Mouse (Mus musculus) A20 (cell line): Measurements from ENCODE around the gene Nrcam.

Experiments
- DNase-seq: peaks from one replicate; pipeline ENCODE4 v3.0.0-alpha.2; 2011; ENCODE audit warnings: low read depth, low spot score

Gene Nrcam

DNA sequence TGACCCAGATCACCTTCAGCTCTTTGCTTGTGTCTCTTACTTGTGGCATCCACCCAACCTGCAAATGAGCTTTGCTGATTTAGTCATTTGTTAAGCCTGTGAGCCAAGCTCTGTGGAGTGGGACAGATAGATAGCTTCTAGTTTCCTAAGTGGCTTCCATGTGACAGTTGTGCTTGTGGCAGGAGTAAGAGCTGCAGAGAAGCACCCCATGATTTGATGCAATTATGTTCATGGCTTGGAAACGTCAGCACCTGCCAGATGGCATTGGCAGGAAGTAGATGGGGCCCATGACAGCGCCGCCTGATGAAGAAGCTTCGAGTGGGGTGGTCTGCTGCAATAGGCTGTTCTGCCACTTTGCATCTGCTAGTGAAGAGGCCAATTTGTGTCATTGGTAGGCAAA lies 186.4 kb downstream of the Nrcam start:
- no peak for DNase-seq

DNA sequence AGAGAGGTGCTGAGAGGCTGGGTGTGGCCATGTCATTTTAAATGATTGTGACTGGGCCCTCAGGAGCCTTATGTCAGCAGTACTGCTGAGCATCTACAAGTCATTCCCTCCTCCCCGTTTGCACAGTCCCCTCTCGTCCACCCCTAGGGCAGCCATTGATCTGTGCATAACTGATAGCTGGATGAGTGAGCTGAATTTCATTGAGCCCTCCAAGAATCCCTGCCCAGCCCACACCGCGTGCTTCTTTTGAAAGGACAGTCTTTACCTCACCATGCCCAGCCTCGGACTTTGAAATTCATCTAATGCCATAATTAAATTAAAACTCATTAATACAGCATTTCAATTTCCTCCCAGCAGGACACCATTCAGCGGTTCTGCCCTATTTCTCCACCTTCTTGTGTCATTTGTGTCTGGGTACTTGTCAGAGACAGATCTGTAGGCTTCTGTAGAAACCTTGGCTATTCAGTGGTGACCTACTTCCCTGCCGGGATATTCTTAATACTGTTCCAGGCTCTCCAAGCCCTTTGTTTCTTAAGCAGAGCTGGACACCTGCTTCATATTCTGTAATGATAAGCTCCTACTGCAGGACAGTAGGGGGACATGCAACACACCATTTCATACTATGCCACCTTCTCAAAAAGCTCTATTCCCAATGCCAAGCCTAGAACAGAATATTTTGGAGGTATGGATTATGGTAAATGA lies 190.9 kb downstream of the Nrcam start:
- DNase-seq, result no peak

DNA sequence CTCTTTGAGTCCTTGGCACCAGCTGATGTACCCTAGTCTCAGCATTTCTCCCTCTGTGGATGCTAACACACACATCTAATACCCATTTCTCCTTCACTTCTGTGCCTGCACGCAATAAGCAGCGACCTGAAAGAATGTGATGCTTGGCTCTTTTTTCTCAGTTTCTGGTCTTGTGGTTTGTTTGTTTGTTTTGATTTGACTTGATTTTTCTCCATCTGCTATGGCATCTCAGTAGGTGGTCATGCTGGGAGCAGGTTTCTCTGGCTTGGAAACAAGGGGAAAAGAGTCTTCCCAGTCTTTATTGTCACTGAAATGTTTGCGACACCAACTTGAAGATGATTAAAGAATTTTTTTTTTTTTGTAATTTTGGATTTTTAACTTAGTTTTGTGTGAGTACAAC lies 192.8 kb downstream of the Nrcam start:
- no peak for DNase-seq

DNA sequence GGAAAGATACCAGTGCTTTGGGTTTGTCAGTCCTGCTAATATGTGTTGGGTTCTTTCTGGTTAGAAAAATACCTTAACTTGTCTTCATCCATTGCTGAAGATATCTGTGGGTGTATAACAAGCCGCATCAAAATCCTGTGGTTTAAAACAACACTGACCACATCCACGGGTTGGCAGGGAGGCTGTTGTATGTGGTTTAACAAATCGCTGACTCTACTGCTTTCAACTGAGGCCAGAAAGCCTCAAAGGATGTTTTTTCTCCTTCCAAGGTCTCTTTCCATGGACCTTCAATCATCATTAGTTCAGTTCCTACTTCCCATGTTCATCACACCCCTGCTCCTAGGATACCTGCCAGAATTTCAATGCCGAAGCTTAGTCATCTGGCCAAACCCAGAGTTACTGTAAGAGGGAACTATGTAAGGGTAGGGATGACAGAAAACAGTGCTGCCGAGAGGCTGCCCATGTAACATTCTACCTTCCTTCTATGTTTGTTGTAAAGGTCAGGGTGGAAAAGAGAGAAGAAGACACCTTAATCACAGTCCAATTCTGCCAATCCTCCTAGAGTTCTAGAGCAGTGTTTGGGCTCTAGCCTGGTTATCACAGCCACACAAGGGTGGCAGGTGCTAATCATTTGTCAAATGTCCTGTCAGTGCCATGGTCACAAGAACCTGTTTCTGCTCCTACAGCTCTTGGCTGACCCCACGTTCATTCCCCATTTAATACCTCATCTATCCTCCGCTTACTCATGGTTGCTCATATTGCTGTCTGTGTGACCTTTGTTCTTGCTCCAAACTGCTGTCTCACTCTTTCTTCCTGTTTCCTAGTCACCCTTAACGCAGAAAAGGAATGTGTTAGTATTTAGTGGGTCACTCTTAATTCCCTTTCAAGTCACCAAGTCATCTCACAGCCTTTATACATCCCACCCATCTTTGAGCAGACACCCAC lies 196.2 kb downstream of the Nrcam start:
- no peak for DNase-seq

DNA sequence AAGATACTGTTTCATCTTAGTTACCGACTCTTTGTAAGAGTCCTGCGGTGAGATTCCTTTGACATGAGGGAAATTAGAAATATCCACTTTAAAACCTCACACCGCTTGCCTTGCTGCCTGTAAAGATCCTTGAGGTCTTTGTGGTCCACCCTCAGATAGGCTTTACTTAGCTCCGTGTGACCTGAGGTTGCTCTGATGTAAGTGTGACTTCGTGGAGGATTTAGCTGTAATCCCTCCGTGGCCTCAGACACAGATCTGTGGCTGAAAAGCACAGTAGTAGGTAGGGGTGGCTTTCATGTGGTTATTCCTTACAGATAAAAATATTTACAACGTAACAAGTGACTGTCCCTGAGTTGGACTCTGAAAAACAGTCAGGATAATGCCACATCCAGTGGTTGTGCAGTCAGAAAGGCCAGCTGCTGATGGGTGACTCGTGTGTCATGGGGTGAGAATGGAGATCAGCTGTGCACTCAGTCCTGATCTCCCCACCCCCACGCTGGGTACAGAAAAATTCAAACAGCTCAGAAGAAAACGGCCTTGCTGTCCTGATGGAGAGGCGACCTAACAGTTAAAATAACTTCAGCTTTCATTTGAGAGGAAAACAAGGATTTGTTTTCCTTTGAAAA lies 199.8 kb downstream of the Nrcam start:
- no peak for DNase-seq

DNA sequence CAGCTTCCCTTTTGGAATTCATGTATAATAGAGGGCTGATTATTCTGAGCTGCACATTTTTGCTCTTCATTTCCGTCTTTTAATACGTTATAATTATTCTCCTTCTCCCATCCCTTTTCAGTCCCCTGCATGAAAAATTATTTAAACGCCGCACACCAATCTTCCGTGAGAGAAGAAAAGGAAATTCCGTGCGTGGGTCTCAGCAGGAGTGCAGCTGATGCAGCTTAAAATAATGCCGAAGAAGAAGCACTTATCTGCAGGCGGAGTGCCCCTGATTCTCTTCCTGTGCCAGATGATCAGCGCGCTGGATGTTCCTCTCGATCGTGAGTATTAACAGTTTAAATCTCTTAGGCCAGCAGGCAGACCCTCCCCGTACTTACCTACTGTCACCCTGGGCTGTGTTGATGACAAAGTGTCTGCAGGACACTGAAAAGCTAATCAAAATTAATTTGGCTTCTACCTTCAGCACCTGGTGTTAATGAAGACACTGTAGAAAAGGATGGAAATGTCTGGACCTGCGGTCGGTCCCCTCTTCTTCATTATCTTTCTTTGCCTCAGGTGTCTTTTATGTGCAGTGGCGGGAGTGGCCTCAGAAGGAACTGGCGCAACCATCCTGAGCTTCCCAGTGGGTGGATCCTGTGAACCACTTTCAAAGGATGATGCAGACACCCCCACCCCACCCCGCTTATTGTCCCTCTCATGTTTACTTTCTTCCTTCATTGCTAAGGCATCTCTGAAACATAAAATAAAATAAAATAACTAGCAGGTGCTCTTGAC lies 203.8 kb downstream of the Nrcam start:
- no peak for DNase-seq

DNA sequence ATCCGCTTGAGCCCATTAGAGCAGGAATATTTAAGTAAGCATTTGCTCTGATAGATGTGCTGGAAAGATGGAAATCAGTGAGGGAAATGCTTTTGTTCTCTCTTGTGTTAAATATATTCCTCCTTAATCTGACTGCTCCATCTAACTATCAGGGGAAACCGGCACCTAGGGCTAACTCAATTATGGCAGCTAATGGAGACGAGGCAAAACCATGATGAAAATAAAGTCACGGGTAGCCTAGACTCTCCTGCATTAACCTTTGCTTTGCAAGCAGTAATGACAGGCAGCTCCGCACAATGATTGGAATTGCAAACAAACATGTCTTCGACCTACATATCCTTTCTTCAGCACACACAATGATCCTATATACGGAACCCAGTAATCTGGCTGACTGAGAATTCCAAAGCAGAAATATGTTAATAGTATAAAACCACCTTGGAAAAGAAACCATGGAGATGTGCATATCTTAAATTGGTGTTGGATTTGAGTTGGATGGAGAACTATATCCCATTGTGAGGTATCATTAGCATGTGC lies 205.5 kb downstream of the Nrcam start:
- DNase-seq, result no peak

DNA sequence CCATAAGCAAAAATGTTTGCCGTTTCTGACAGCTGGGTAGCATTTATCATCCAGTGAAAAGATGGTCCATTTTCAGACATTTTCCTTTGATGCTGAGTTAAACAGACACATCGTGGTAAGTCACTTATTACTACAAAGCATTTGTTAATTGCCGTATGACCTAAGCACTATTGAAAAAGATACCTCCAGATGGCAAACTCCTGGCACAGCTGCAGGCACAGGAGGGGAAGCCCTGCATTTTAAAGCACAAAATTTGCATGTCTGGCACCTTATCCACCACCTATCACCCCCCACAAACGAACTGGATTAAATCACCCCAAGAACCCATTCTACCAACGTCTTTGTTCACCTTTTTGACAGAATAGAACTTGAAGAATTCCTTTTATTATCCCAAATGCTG lies 206.9 kb downstream of the Nrcam start:
- DNase-seq, result peak; percentile 23

DNA sequence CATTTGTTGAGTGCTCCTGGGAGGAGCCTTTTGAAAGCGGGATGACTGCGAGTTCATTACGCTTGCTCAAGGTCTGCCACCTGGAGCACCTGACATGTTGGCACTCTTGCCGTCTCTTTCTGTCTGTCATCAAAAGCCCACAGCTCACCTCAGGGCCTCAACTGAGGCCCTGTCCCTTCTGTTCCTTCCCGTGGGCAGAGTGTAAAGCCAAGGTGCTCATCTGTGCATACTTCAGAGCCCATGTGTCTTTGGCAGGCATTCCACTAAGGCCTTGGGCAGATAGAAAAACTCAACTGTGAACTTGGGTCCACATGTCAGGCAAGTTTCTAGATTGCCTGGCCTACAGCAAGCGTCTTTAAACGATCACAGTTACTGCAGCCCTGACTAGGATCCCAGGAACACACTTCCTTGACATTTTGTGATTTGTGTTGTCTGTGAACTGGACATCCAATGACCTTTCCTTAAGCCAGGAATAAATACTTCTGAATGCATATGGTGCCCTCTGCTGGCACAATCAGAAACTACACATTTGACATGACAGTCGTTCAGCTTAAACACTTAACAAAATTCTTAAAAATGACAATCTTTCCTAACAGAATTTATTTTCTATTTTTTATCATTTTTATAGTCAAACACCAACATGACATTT lies 219.2 kb downstream of the Nrcam start:
- DNase-seq, result peak; percentile 61

DNA sequence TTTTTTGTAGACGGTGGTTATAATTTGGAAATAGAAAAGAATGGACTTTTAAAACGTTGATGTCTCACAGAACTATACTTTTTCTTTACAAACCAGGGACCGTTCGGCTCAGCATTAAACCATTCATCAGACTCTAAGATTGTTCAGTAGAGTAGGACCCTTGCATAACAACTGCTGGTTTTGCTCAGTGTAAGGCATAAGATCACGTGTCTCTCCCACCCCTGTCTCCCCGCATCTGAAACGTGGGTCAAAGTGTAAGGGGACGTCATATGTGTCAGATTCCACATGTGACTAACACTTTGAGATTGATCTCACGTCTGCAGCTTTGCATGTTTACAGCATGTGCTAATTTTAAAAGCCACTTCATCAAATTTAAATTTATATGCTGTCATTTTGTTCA lies 219.8 kb downstream of the Nrcam start:
- DNase-seq, result no peak

DNA sequence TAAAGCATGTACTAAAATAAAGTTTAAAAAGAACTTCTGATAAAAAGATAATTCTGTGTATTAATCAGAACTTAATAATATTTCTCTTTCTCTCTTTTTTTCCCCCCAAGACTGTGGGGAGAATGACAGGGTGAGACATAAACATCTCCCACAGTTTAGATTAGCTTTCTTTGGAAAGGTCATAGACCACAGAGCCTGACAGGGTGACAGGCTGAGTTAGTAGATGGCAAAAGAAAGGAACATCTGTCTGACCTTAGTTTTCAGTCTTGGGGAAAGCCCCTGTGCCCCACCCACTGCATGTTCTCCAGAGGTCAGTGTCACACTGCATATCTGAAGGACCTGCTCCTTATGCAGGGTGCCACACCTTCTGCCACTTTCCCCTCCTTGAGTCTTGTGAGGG lies 222.9 kb downstream of the Nrcam start:
- no peak for DNase-seq

DNA sequence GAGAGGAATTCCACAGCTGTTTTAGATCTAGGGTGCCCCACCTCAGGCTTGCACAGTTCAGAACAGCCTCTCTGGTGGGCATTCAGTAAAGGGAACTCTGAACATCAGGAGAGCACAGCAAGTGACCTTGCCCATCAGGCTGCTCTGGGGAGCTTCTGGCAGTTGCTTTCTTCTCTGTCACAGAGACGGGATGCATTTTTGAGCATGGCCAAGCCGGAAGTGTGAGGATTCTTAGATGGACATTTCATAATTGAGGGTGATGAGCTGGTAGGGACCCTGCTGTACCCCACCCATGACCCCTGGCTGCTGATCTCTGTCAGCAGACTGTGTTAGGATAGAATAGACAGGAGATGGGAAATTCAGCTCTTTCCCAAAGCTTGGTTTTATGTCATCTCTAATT lies 225.4 kb downstream of the Nrcam start:
- DNase-seq, result no peak

DNA sequence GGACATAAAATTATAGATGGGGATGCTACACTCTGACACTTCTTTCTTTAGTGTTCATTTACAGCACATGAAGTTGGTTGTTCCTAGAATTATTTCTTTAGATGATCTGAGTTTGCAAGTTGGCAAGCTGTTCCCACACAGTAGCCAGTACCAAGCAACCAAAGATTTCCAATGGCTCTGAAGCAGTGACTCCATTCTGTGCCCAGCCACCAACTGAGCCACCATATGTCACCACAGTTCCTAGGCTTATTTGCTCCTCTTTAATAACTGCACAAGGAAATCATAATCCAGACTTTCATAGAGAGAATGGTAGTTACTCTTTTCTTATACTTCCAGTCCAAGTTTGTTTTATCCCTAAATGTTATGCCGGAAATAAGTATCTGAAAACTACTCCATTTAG lies 226.1 kb downstream of the Nrcam start:
- DNase-seq, result no peak

DNA sequence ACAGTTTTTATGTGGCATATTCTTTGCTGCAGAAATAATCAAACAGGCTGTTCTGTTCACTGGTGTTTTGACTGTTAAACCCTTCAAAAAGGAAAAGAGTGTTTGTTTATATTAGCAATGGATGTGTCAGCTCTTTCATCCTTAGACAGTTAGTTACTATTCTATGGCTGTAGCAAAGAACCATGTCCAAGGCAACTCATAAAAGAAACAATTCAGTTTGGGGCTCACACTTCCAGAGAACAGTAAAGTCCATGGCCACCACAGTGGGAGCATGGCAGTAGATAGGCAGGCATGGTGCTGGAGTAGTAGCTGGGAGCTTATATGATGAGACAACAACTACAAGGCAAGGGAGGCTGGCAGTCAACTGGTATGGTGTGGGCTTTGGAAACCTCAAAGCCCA lies 231.3 kb downstream of the Nrcam start:
- no peak for DNase-seq

DNA sequence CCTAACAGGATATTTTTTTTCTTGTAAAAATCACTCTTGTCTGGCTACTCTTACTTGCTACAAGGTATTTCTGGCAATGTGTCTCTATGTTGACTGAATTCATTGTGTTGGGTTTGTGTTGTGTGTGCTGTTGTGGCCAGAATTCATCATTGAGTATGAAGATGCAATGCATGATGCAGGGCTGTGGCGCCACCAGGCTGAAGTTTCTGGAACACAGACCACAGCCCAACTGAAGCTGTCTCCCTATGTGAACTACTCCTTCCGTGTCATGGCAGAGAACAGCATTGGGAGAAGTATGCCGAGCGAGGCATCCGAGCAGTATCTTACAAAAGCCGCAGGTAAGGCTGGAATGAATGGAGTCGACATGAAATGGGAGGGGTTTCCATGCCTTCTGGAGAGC lies 241.4 kb downstream of the Nrcam start:
- no peak for DNase-seq

DNA sequence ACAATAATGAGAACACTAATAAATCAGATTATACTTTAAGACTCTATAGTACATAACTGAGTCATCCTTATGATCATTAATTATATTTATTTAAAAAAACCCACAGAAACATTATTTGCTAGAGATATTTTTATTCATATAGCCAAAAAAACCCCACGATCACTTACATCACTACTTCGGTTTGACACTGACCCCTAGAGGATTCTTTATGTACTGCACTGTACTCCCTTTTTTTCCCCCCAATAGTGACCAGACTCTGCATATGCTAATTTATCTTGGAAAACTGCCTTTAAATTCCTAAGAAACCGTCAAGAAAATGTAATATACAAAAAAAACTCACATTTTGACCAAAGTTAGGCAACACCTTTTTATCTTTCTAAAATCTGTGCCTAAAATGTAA lies 244.0 kb downstream of the Nrcam start:
- DNase-seq, result peak; percentile 39

DNA sequence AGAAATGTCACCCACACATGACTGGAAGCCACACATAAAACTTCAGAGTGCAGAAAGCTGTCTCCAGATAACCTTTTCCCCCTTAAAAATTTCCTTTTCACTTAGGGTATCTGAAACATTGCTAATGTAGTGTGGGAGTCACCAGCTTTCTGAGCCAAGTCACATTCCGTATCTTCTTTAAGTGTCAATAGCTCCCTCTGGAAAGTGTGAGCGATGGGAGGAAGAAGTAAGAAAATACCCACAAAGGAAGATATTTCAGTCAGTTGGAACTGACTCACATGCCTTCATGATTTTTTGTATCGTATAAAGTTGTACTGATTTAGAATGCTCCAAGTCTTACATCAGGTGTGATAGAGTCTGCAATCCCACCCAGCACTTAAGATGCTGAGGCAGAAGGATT lies 245.5 kb downstream of the Nrcam start:
- no peak for DNase-seq

DNA sequence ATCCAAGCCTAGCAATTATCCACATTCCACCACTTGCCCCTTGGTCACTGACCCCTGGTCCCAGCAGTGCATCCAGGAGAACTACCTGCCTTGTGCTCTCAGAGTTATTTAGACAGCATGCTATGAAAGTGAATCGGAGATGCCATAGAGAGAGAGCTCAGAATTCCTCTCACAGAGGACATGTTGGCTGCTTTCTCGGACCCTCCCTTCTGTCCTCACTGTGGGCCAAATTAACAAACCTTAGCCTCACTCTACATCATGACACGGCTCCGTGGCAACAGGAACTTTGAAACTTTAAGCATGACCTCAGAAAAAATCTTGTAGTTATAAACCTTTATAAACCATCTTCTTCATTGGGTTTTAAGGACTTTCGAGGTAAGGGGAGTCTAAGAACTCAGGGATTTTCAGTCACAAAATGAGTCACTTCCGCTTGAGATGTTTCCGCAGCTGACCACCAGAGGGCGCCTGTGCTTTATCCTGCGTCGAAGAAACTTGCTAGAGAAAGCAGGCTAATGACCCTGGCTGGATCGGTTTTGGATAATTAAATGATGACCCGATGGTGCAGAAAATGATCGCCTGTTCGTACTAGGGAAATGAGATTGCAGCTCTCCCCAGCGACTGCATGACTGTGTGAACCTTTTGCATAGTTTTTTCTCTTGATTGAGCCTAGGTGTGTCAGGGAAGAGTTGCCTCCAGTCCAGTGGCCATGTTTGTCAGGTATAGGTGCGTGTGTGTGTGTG lies 272.9 kb downstream of the Nrcam start:
- peak; percentile 75 for DNase-seq

DNA sequence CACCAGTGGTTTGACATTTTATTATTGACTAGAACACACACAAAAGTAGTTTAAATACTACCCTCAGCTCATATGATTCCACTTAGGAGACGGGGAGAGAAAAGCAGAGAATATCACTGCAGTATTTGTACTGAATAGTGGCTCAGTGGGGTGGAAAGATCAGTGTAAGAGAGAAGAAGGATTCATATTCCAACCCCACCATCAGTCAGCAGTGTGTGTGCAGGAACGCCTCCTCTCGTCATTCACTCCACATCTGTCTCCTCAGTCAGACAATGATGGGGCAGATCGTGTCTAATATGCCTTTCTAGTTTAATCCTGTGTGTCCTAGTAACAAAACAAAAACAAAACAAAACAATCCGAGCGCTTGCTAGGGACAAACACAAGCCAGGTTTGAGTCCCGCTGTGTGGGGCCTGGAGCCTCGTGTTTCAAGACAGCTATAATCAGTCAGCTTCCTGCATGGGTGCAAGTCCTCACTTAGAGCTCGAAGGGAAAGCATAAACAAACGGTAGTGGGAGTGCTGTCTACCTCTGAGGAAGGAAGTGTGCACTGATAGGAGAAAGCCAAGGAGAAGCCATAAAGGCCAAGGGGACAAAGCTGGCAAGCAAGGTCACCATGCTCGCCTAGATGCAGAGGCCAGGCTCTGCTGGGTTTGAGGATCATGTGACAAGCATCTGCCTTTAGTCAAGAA lies 273.7 kb downstream of the Nrcam start:
- DNase-seq, result no peak

DNA sequence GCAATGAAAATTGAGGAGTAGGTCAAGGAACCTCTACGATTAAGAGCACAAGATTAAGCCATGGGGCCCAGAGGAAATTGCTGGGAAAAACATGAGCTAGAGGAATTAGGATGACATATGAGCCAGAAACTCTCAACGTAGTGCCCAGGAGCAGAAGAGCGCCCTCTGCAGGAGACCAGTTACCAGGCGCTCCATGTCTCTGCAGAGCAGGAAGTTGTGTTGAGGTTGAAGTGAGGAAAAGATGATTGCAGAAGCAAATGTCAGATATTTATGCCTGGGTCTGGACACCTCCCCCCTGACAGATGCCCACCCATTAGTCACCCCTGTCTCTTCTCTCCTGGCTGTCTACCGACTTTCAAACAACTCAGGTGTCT lies 274.3 kb downstream of the Nrcam start:
- DNase-seq, result peak; percentile 9
